Mouse (Mus musculus) activated CD4-positive, CD25-positive, alpha-beta regulatory T cell, adult 4 months (primary cell): ENCODE data around the gene Fancf. TPM values are rescaled to one million over a fixed set of nuclear protein-coding genes. Genes with fewer than 3 reads are reported as not detected.

Experiments used
- ATAC-seq: one replicate; pipeline ENCODE4 v1.8.0; 2017
- polyA plus RNA-seq, 2 experiments: library from polyadenylated mRNA; unstranded; fragments of 100-300 nt; shearing (Covaris generic); gene quantifications; one replicate each; pipeline ENCODE4 v1.2.1; 2017

Fancf gene
- polyA plus RNA-seq, 2 experiments from 2014 or later, result 0.75 to 1.1 TPM

- ATAC-seq, result no peak
These were observed 21.6 kb downstream of the Fancf start for GRCm38 (mm10) chr7:51840515-51840914.

GRCm38 (mm10) chr7:51831917-51832316 lies 30.1 kb downstream of the Fancf start:
- no peak for ATAC-seq

- ATAC-seq, result no peak
These were observed 38.3 kb downstream of the Fancf start for GRCm38 (mm10) chr7:51823562-51824338.

GRCm38 (mm10) chr7:51821467-51821866 lies 40.6 kb downstream of the Fancf start:
- no peak for ATAC-seq

GRCm38 (mm10) chr7:51819891-51820290 lies 42.2 kb downstream of the Fancf start:
- ATAC-seq, result no peak

GRCm38 (mm10) chr7:51818251-51818974 lies 43.7 kb downstream of the Fancf start:
- no peak for ATAC-seq

GRCm38 (mm10) chr7:51816283-51816839 lies 45.7 kb downstream of the Fancf start:
- no peak for ATAC-seq

GRCm38 (mm10) chr7:51815473-51816282 lies 46.4 kb downstream of the Fancf start:
- no peak for ATAC-seq

Other genes with a start within 250 kb of the Fancf start
- not detected for gene Slc17a6, start 240.3 kb downstream of the Fancf start, polyA plus RNA-seq
- 1 to 10 TPM; 2.5 to 3.5 TPM for gene Gas2, start 252 bp downstream of the Fancf start, polyA plus RNA-seq
- gene Svip, start 143.8 kb upstream of the Fancf start, polyA plus RNA-seq, result under 1 TPM; 0.57 to 0.63 TPM
- not detected for gene 1700015G11Rik, start 153.5 kb upstream of the Fancf start, polyA plus RNA-seq